Comparison of ENCODE assay signal across 9 mouse cellular contexts in the genomic region with DNA sequence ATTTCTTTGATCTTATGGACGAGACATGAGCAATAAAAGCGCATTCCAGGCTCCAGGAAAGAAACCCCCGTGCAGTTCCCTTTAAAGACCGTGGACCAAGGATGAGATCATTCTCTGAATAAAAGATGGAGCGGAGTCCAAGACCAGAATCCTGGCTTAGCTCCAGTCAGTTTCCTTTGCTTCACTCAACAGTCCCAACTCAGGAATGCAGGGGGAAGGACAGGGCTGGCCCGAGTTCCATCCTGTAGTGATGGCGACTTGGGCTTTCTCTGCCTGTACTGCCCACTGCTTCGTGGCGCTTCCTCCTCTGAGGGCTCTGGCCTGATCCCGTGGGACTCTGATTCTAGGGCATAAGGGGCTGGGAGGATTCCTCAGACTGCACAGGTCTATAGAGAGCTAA. TPM values are rescaled to one million over a fixed set of nuclear protein-coding genes. Genes with fewer than 3 reads are reported as not detected.
DNase-seq lines count a peak whose midpoint lies in the region; ATAC-seq lines count a peak whose summit lies in the region.
"Had no signal": no experiment of that assay in that cellular context is flagged by ENCODE, and none has a peak within 500 bp of the region (broad histone marks: within the 10 kb centered on the region; RNA-seq: fewer than 3 reads in every experiment).

No protein-coding gene starts in this region.

- no peaks in the 10 kb centered on the region for H3K9me3 ChIP-seq in intestine, embryonic 14.5 days (ENCODE audit: control insufficient read depth, low read length)
- H3K9me3 ChIP-seq in lung, embryonic 15.5 days: no peaks in the 10 kb centered on the region

- ATAC-seq in intestine, embryonic 14.5 days (replicated peaks; ENCODE audit: low FRiP score, low TSS enrichment, low read depth): peak; percentile 42
- ATAC-seq in lung, embryonic 15.5 days (ENCODE audit: borderline replicate concordance, extremely low read depth, low FRiP score, low TSS enrichment): peak; percentile 66

- intact Hi-C loops in gastrocnemius, postnatal 36 days (cut with DNase I): no loop called here

- no peaks in the 10 kb centered on the region for H3K27me3 ChIP-seq in intestine, embryonic 14.5 days (replicated peaks; ENCODE audit: control insufficient read depth, insufficient read depth, low read length)
- H3K27me3 ChIP-seq in lung, embryonic 15.5 days: no peaks in the 10 kb centered on the region

- peaks cover 39% of the 10 kb centered on the region for H3K4me1 ChIP-seq in intestine, embryonic 14.5 days (replicated peaks; ENCODE audit: control insufficient read depth, insufficient read depth, low read length)
- peaks cover 46% of the 10 kb centered on the region for H3K4me1 ChIP-seq in lung, embryonic 15.5 days

- H3K9ac ChIP-seq in intestine, embryonic 14.5 days (ENCODE audit: low read length): no peak overlapping the region
- H3K9ac ChIP-seq in lung, embryonic 15.5 days: no peak overlapping the region
- H3K9ac ChIP-seq: liver, embryonic 14.5 days had no signal

- H3K36me3 ChIP-seq in intestine, embryonic 14.5 days (ENCODE audit: control insufficient read depth, insufficient read depth, low read length): no peaks in the 10 kb centered on the region
- no peaks in the 10 kb centered on the region for H3K36me3 ChIP-seq in lung, embryonic 15.5 days

- 32% methylated on average over 10 of the region's 10 CpGs for WGBS in intestine, embryonic 14.5 days
- WGBS in lung, embryonic 15.5 days: 27% methylated on average over 10 of the region's 10 CpGs

- H3K4me2 ChIP-seq in intestine, embryonic 14.5 days (ENCODE audit: low read length): no peak overlapping the region; the same call in 1 of the 2 replicates
- H3K4me2 ChIP-seq in lung, embryonic 15.5 days: no peak overlapping the region; the same call in 1 of the 2 replicates

- DNase-seq in adrenal gland, adult 2 months: peak; percentile 76
- no peak for DNase-seq in adrenal gland, adult 8-10 months
- peak; percentile 72 for DNase-seq in adipocyte (ENCODE audit: low spot score)
- DNase-seq in gastrocnemius, postnatal 36 days: peak; percentile 70 to 76
- DNase-seq in intestine, embryonic 14.5 days (ENCODE audit: low spot score): peak; percentile 60
- DNase-seq in natural killer cell, adult 2 months (ENCODE audit: low spot score in 2 of 2): no peak
- no peak for DNase-seq in embryo, embryonic 11 days

- no peak overlapping the region for H3K4me3 ChIP-seq in intestine, embryonic 14.5 days (ENCODE audit: low read depth, low read length)
- no peak overlapping the region for H3K4me3 ChIP-seq in lung, embryonic 15.5 days

- H3K27ac ChIP-seq in intestine, embryonic 14.5 days (ENCODE audit: low read depth): peak overlapping the region; percentile 58
- peak overlapping the region; percentile 61 for H3K27ac ChIP-seq in lung, embryonic 15.5 days
- H3K27ac ChIP-seq: liver, embryonic 14.5 days had no signal

RNA-seq across cellular contexts. Expression of gene Casq1, which starts 0.7 kb away (rescaled TPM):
- total RNA-seq in adrenal gland, adult 2 months (2021): under 1 TPM; 0.31 to 0.46 TPM
- polyA plus RNA-seq in adrenal gland, adult 2 months (2012; rRNA removed): 0.13 and 0.24 TPM in 2 replicates
- under 1 TPM in 3 of 4 experiments, not detected in 1; 0.21 to 0.30 (median 0.29) TPM for total RNA-seq in adrenal gland, adult 8-10 months (2022)
- 1,000 to 10,000 TPM; 4,749 to 5,131 TPM for total RNA-seq in gastrocnemius, postnatal 36 days (2021)
- 19.1 and 20.4 TPM in 2 replicates for polyA plus RNA-seq in intestine, embryonic 14.5 days (2014; fragmentation: Nextera tagmentation; extraction: Ambion mirVana)
- polyA plus RNA-seq in lung, embryonic 15.5 days (2015; fragmentation: Nextera tagmentation; extraction: Ambion mirVana): 8.5 and 10.0 TPM in 2 replicates

RNA-seq across cellular contexts. Expression of gene Pea15a, which starts 13.8 kb away (rescaled TPM):
- total RNA-seq in adrenal gland, adult 2 months (2021): 10 to 100 TPM; 68.0 to 71.3 TPM
- 22.1 and 24.5 TPM in 2 replicates for polyA plus RNA-seq in adrenal gland, adult 2 months (2012; rRNA removed)
- 10 to 100 TPM; 48.4 to 89.7 (median 63.1) TPM for total RNA-seq in adrenal gland, adult 8-10 months (2022)
- 10 to 100 TPM; 22.5 to 28.4 TPM for total RNA-seq in gastrocnemius, postnatal 36 days (2021)
- polyA plus RNA-seq in intestine, embryonic 14.5 days (2014; fragmentation: Nextera tagmentation; extraction: Ambion mirVana): 87.4 and 93.1 TPM in 2 replicates
- 142 and 146 TPM in 2 replicates for polyA plus RNA-seq in lung, embryonic 15.5 days (2015; fragmentation: Nextera tagmentation; extraction: Ambion mirVana)

RNA-seq across cellular contexts. Expression of gene Atp1a4, which starts 37.8 kb away (rescaled TPM):
- 1 to 10 TPM in 1 of 2 experiments, under 1 TPM in 1; 0.62 to 3.6 TPM for total RNA-seq in adrenal gland, adult 2 months (2021)
- polyA plus RNA-seq in adrenal gland, adult 2 months (2012; rRNA removed): 0.90 and 0.91 TPM in 2 replicates
- 1 to 10 TPM in 2 of 4 experiments, under 1 TPM in 2; 0.12 to 1.1 (median 0.76) TPM for total RNA-seq in adrenal gland, adult 8-10 months (2022)
- total RNA-seq in gastrocnemius, postnatal 36 days (2021): under 1 TPM; 0.51 to 0.72 TPM
- not detected in 2 replicates for polyA plus RNA-seq in intestine, embryonic 14.5 days (2014; fragmentation: Nextera tagmentation; extraction: Ambion mirVana)
- not detected in 2 replicates for polyA plus RNA-seq in lung, embryonic 15.5 days (2015; fragmentation: Nextera tagmentation; extraction: Ambion mirVana)

RNA-seq across cellular contexts. Expression of gene Igsf8, which starts 41.0 kb away (rescaled TPM):
- 10 to 100 TPM; 32.2 to 38.3 TPM for total RNA-seq in adrenal gland, adult 2 months (2021)
- polyA plus RNA-seq in adrenal gland, adult 2 months (2012; rRNA removed): 109 and 126 TPM in 2 replicates
- total RNA-seq in adrenal gland, adult 8-10 months (2022): 10 to 100 TPM; 32.7 to 37.0 (median 35.8) TPM
- total RNA-seq in gastrocnemius, postnatal 36 days (2021): 1 to 10 TPM; 8.4 to 9.8 TPM
- 47.6 and 48.5 TPM in 2 replicates for polyA plus RNA-seq in intestine, embryonic 14.5 days (2014; fragmentation: Nextera tagmentation; extraction: Ambion mirVana)
- 46.2 and 49.4 TPM in 2 replicates for polyA plus RNA-seq in lung, embryonic 15.5 days (2015; fragmentation: Nextera tagmentation; extraction: Ambion mirVana)

Comparison
In these comparisons a context has a peak if more than half of its experiments do, and no peak if none do; other contexts are left out.
1. DNase-seq: peak in adrenal gland, adult 2 months (single experiment), adipocyte (single experiment), gastrocnemius, postnatal 36 days (2 of 2) and intestine, embryonic 14.5 days (single experiment); none in adrenal gland, adult 8-10 months (single experiment), natural killer cell, adult 2 months (0 of 2) and embryo, embryonic 11 days (single experiment).
2. RNA of gene Casq1, which starts 0.7 kb away (total RNA-seq): 4,749 to 5,131 TPM in gastrocnemius, postnatal 36 days; 0.31 to 0.46 TPM in adrenal gland, adult 2 months and 0.21 to 0.30 TPM in adrenal gland, adult 8-10 months; every median in the first group is over 1,000 times any median in the second.